Mouse (Mus musculus) heart, adult 2 months (tissue): ENCODE measurements around the gene Sycp2l. TPM values are rescaled to one million over a fixed set of nuclear protein-coding genes. Genes with fewer than 3 reads are reported as not detected.

Experiments used
- DNase-seq, 2 experiments: peaks; one replicate each; pipeline ENCODE4 v3.0.0; 2021
- H3K27ac ChIP-seq: fragments of 200-600 bp; 2 replicates; pipeline ENCODE4 v1.8.1; 2022
- H3K27me3 ChIP-seq: fragments of 200-500 bp; 2 replicates; pipeline ENCODE4 v1.6.1; 2012; ENCODE audit warnings: mild to moderate bottlenecking, low read length, inconsistent platforms, mixed read lengths; ENCODE audit not compliant: control insufficient read depth, insufficient read depth
- H3K36me3 ChIP-seq: fragments of 200-500 bp; 2 replicates; pipeline ENCODE4 v1.6.1; 2012; ENCODE audit warnings: low read length, inconsistent platforms; ENCODE audit not compliant: control insufficient read depth, insufficient read depth
- H3K4me1 ChIP-seq: fragments of 200-500 bp; 2 replicates; pipeline ENCODE4 v1.6.1; 2011; ENCODE audit warnings: low read length; ENCODE audit not compliant: control insufficient read depth, insufficient read depth
- H3K4me3 ChIP-seq: fragments of 200-600 bp; 2 replicates; pipeline ENCODE4 v1.8.1; 2022
- H3K79me2 ChIP-seq: fragments of 200-500 bp; replicated peaks from 2 replicates; pipeline ENCODE4 v1.6.1; 2012; ENCODE audit warnings: mild to moderate bottlenecking, inconsistent platforms, low read length, moderate library complexity, mixed read lengths; ENCODE audit not compliant: control insufficient read depth, insufficient read depth
- H3K9ac ChIP-seq: fragments of 200-500 bp; 2 replicates; pipeline ENCODE4 v1.6.1; 2012; ENCODE audit warnings: low read depth, mild to moderate bottlenecking, control low read depth, inconsistent platforms, low read length, mixed read lengths
- CTCF ChIP-seq: fragments of 200-600 bp; IDR thresholded peaks from 2 replicates; pipeline ENCODE4 v1.8.1; 2022; ENCODE audit warnings: antibody characterized with exemption, mild to moderate bottlenecking, moderate library complexity
- EP300 ChIP-seq: fragments of 200-500 bp; IDR thresholded peaks from 2 replicates; pipeline ENCODE4 v1.6.1; 2011; ENCODE audit warnings: low read depth, low read length, control low read depth; ENCODE audit not compliant: insufficient read depth
- POLR2A ChIP-seq: fragments of 200-500 bp; IDR thresholded peaks from 2 replicates; pipeline ENCODE4 v1.6.1; 2011; ENCODE audit warnings: mild to moderate bottlenecking, low read depth, low read length, control low read depth; ENCODE audit not compliant: insufficient read depth
- WGBS: fragments of 180-500 bp; shearing (Covaris S2); methylation state at CpG from one replicate; pipeline ENCODE4 v1.1.7; 2018; 5-methylcytosine and 5-hydroxymethylcytosine counted together
- intact Hi-C: fragments of 180-260 bp; cut with DNase I; formaldehyde crosslinking; loops from one replicate; pipeline ENCODE4 v1.15.1; 2025
- long read RNA-seq: library from polyadenylated mRNA; stranded (forward); transcript quantifications from one replicate; pipeline ENCODE4 v2.0.0, GENCODE M21; 2021
- polyA plus RNA-seq: library from polyadenylated mRNA; depleted of rRNA; stranded (reverse); fragments of >200 nt; gene quantifications from 2 replicates; pipeline ENCODE4 v1.2.3, GENCODE M21; 2012; rRNA removed
- total RNA-seq, 2 experiments: library from RNA; stranded (reverse); gene quantifications; 2 replicates each; pipeline ENCODE4 v1.2.3; 2021

Gene Sycp2l
- not detected for total RNA-seq
- polyA plus RNA-seq: not detected in 2 replicates
- long read RNA-seq: 0 reads

DNA sequence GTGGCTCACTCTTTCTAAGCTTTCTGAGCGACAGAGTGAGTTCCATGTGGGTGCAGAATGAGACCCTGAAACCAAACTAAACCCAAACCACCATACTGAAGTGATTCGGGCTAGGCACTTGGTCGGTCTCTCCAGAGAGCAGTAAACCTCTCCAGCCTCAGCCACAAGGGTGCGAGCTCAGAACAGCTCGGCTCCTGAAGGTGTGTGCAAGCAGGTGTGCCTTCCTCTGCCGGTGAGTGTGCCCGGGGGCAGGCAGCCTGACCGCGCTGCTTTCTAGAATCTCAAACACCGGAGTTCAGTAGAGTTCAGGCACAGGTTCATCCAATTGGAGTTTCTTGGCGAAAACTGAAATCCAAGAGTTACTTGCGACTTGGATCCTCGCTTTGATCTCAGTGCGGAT, at the start of gene Sycp2l:
Sycp2l (plus strand) TSS at position 368 of the 400 bp plus-strand sequence.
- H3K9ac ChIP-seq: no peak within 1 kb of the TSS
- H3K27ac ChIP-seq: no peak within 1 kb of the TSS
- H3K27me3 ChIP-seq: peaks cover 5% of the 10 kb centered on the region; the same call in 1 of the 2 replicates
- no peak for TF ChIP-seq CTCF
- TF ChIP-seq EP300: no peak
- 39% methylated on average over 14 of the region's 14 CpGs for WGBS
- no peak within 1 kb of the TSS for H3K4me3 ChIP-seq
- no peaks in the 10 kb centered on the region for H3K36me3 ChIP-seq
- no peaks in the 10 kb centered on the region for H3K4me1 ChIP-seq
- no peaks in the 10 kb centered on the region for H3K79me2 ChIP-seq
- DNase-seq: no peak
- intact Hi-C loops: no loop called here

DNA sequence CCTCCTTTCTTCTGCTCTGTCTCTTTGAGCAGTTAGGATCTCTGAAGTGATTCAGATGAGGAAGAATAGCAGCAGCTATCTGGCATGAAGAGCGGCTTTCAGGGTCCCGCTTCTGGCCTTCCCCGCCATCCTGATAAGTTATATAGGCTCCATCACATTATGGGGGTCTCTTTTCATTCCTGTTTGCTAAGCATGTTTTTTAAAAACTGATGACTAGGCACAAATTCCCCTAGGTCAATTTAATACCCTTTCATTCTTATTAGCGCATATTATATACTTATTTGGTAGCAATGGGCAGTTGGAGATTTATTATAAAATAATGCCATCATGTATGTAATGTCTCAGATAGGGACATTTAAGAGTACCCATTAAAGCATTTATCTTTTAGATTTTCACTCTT, 46.5 kb upstream of the Sycp2l start:
- Histone ChIP-seq H3K27me3 (no peaks in the 10 kb centered on the region), H3K27ac (no peak overlapping the region), H3K4me1 (no peaks in the 10 kb centered on the region), H3K9ac (no peak overlapping the region), H3K79me2 (no peaks in the 10 kb centered on the region), H3K36me3 (no peaks in the 10 kb centered on the region), H3K4me3 (no peak overlapping the region)
- DNase-seq: no peak
- TF ChIP-seq EP300 (no peak), POLR2A (no peak), CTCF (no peak)
- intact Hi-C loops: no loop called here
- WGBS: 93% methylated on average over 4 of the region's 4 CpGs

DNA sequence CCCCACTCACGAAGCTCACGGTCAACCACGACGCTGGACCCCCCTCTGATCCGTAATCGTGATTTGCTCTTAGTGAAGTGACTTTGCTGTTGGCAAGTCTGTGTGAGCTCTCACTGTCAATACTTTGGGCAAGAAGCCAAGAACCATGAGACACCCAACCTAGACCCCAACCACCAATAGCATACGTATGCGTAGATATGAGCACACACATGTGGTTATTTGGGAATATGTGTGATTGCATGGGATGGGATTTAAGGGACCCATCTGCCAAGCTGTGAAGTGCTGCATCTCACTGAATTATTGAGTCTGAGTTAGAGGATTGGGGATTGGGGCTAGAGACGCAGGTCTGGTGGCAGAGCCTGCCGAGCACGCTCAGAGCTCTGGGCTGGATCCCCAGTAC, 42.5 kb upstream of the Sycp2l start:
- TF ChIP-seq EP300 (no peak), CTCF (no peak), POLR2A (no peak)
- H3K36me3 ChIP-seq: no peaks in the 10 kb centered on the region
- no peak for DNase-seq
- no peaks in the 10 kb centered on the region for H3K79me2 ChIP-seq
- 80% methylated on average over 11 of the region's 11 CpGs for WGBS
- H3K4me1 ChIP-seq: no peaks in the 10 kb centered on the region
- H3K27ac ChIP-seq: no peak overlapping the region
- no peaks in the 10 kb centered on the region for H3K27me3 ChIP-seq
- no peak overlapping the region for H3K9ac ChIP-seq
- no peak overlapping the region for H3K4me3 ChIP-seq
- intact Hi-C loops: no loop called here

DNA sequence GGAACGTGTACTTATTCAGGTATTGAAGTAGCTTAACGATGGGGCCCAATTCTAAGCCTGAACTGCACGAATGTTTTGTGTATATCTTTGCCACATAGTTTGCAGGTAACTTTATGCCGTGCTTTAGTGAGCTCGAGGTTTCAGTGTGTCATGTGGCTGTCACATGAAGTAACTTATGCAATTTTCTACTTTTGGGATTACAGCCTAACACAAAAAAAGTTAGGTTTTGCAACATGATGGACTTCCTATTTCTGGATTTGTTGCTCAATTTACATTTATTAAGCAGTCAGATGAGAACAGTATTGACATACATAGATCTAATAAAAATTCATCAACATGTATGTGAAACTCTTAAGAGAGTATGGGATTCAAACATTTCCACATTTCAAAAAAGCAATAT, 40.3 kb upstream of the Sycp2l start:
- Histone ChIP-seq H3K79me2 (no peaks in the 10 kb centered on the region), H3K27me3 (no peaks in the 10 kb centered on the region; the same call in 1 of the 2 replicates), H3K4me1 (no peaks in the 10 kb centered on the region), H3K36me3 (no peaks in the 10 kb centered on the region), H3K4me3 (no peak overlapping the region), H3K9ac (no peak overlapping the region), H3K27ac (no peak overlapping the region)
- WGBS: 82% methylated on average over 5 of the region's 5 CpGs
- TF ChIP-seq POLR2A (no peak), CTCF (no peak), EP300 (no peak)
- DNase-seq: no peak
- intact Hi-C loops: no loop called here

DNA sequence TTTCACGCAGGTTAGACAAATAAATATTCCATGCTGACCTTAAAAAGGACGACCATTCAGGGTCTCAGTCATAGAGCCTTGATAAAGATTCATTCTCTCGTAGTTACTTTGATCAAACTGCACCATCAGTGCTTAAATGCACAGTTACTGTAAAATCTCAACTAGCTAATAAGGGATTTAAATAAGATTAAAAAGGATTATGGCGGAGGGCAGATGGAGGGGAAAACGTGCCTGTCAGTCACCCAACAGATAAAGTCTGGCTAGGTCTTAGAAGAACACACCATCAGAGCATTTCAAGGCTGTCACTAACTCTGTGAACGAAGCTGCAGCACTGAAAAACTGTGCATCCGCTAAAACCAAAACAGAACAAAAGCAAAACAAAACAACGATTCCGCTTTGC, 36.2 kb upstream of the Sycp2l start:
- intact Hi-C loops: no loop called here
- no peak for TF ChIP-seq POLR2A
- no peak for TF ChIP-seq CTCF
- TF ChIP-seq EP300: no peak

DNA sequence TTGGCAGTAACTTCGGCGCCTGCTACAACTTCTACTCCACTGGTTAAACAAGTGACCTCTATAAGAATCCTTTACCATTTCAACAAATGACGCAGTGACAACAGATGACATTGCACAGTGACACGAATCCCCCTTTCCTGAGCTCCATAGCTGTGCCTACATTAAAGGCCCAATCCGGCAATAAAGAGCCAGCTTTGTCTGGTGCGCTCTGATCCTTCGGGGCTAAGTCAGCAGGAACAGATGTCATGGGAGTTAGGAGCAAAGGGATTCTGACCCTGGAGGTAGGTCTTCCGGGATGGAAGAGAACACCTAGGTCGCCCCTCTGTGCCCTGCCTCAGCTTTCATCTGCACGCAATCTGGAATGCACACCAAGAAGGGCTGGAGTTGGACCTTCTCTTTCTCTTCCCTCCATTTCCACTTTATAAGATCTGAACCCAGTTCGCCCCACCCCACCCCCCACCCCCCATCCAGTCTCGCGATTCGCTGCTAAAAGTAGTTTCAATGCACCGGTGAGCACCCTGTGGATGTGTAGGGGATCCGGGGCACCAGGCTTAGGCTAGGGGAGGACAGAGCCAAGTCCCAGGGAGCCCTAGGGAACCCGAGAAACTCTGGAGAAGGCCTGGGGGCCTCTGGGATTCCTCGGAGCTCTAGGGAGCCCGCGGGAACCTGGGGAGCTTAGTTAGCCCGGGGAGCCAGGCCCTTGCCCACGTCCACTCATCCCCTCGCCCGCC, 35.3 kb upstream of the Sycp2l start:
- intact Hi-C loops: no loop called here
- Histone ChIP-seq H3K79me2 (no peaks in the 10 kb centered on the region), H3K9ac (no peak overlapping the region), H3K4me3 (peak overlapping the region; percentile 22; the same call in 1 of the 2 replicates), H3K4me1 (no peaks in the 10 kb centered on the region; the same call in 1 of the 2 replicates), H3K27me3 (peaks cover 3% of the 10 kb centered on the region), H3K36me3 (no peaks in the 10 kb centered on the region), H3K27ac (no peak overlapping the region)
- no peak for TF ChIP-seq CTCF
- DNase-seq: no peak
- 18% methylated on average over 23 of the region's 24 CpGs for WGBS

More for the DNA sequence above, 36.2 kb upstream of the Sycp2l start:
- no peaks in the 10 kb centered on the region for H3K36me3 ChIP-seq
- H3K27me3 ChIP-seq: peaks cover 3% of the 10 kb centered on the region
- 69% methylated on average over 9 of the region's 9 CpGs for WGBS
- no peaks in the 10 kb centered on the region; the same call in 1 of the 2 replicates for H3K4me1 ChIP-seq
- H3K9ac ChIP-seq: no peak overlapping the region
- H3K4me3 ChIP-seq: no peak overlapping the region
- no peak for DNase-seq
- H3K79me2 ChIP-seq: no peaks in the 10 kb centered on the region
- H3K27ac ChIP-seq: no peak overlapping the region
